ENCODE assay signal across 23 mouse cellular contexts in the genomic region with DNA sequence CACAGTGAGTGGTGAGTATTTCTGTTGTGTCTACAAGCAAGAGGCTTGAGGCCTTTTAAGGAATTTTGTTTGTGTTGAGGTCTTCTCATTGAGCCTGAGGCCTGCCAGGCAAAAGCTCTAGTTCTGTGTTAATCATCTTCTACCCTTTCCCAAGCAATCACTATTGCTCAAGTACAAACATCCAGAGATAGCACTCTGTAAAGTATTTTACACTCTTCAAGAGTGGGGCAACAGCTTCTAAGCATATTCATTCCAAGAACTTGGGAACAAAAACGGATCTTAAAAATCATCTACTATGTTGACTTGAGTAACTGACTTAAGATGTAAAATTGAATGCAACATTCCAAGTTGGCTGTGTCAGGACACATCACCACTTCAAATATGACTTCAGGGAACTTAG.
DNase-seq lines count a peak whose midpoint lies in the region; ATAC-seq and TF ChIP-seq lines count a peak whose summit lies in the region.
"Had no signal": no experiment of that assay in that cellular context is flagged by ENCODE, and none has a peak within 500 bp of the region (broad histone marks: within the 10 kb centered on the region; RNA-seq: fewer than 3 reads in every experiment).

No protein-coding gene starts in this region.

- H3K4me3 ChIP-seq in lung, postnatal 0 days (ENCODE audit: low read depth, low read length) = no peak overlapping the region
- H3K4me3 ChIP-seq in bone marrow macrophage, adult 2 months (ENCODE audit: insufficient read depth, low read length) = no peak overlapping the region
- H3K4me3 ChIP-seq in kidney, embryonic 14.5 days (ENCODE audit: low read length) = no peak overlapping the region

- no peak overlapping the region for H3K4me2 ChIP-seq in lung, postnatal 0 days (replicated peaks; ENCODE audit: low read depth, low read length)
- H3K4me2 ChIP-seq in kidney, embryonic 14.5 days (replicated peaks; ENCODE audit: low read depth, low read length) = no peak overlapping the region

- no peak overlapping the region for H3K27ac ChIP-seq in lung, postnatal 0 days (ENCODE audit: low read length)
- H3K27ac ChIP-seq in bone marrow macrophage, adult 2 months (ENCODE audit: insufficient read depth, low read depth, low read length) = peak overlapping the region; percentile 11
- H3K27ac ChIP-seq in kidney, embryonic 14.5 days (ENCODE audit: low read depth, low read length) = no peak overlapping the region

- no peak overlapping the region for H3K9ac ChIP-seq in lung, postnatal 0 days (replicated peaks; ENCODE audit: low read depth)
- no peak overlapping the region for H3K9ac ChIP-seq in kidney, embryonic 14.5 days (ENCODE audit: low read depth, low read length)

- ATAC-seq in lung, postnatal 0 days = peak; percentile 53; the same call in 1 of the 2 replicates
- ATAC-seq in kidney, embryonic 14.5 days (ENCODE audit: low FRiP score, low TSS enrichment) = no peak
- ATAC-seq: activated CD4-positive, CD25-positive, alpha-beta regulatory T cell, adult 4 months; CD4-positive, CD25-positive, alpha-beta regulatory T cell, adult 4 months; Patski had no signal

- TF ChIP-seq CTCF in lung, postnatal 0 days (IDR thresholded peaks at IDR 0.05) = no peak
- no peak for TF ChIP-seq CTCF in bone marrow macrophage, adult 2 months (IDR thresholded peaks at IDR 0.05; ENCODE audit: low read depth, low read length)

- H3K36me3 ChIP-seq in lung, postnatal 0 days (ENCODE audit: insufficient read depth, low read length) = no peaks in the 10 kb centered on the region
- H3K36me3 ChIP-seq in kidney, embryonic 14.5 days (ENCODE audit: control insufficient read depth, insufficient read depth, low read length) = no peaks in the 10 kb centered on the region
- H3K36me3 ChIP-seq: G1E had no signal

- no peaks in the 10 kb centered on the region for H3K27me3 ChIP-seq in lung, postnatal 0 days (replicated peaks; ENCODE audit: insufficient read depth, low read length)
- H3K27me3 ChIP-seq in kidney, embryonic 14.5 days (ENCODE audit: control insufficient read depth, insufficient read depth, low read length) = no peaks in the 10 kb centered on the region
- H3K27me3 ChIP-seq: CH12.LX, Patski had no signal

- peak; percentile 55; the same call in 1 of the 2 replicates for TF ChIP-seq EP300 in lung, postnatal 0 days (IDR thresholded peaks at IDR 0.05)

- peak; percentile 60 for DNase-seq in lung, postnatal 0 days (ENCODE audit: low spot score)
- DNase-seq in lung, postnatal 36 days = no peak
- peak; percentile 22 for DNase-seq in lung, postnatal 10 days
- no peak for DNase-seq in lung, postnatal 4 days
- DNase-seq in yolk sac, embryonic 10.5 days (ENCODE audit: low spot score) = peak; percentile 42
- DNase-seq in spleen, postnatal 4 days (ENCODE audit: low spot score in 2 of 2) = no peak
- DNase-seq: adrenal gland, adult 2 months; adrenal gland, adult 8-10 months; adrenal gland, postnatal 10 days; adrenal gland, postnatal 14 days; adrenal gland, postnatal 25 days; adrenal gland, postnatal 36 days; B cell, adult 2 months; cerebellum, adult 11 months; cerebellum, adult 11-12 months; cerebellum, adult 18-20 months had no signal

- 49% methylated on average over 1 of the region's 1 CpGs for WGBS in lung, postnatal 0 days
- WGBS in kidney, embryonic 14.5 days = 90% methylated on average over 1 of the region's 1 CpGs

- H3K9me3 ChIP-seq in lung, postnatal 0 days (ENCODE audit: low read length) = no peaks in the 10 kb centered on the region
- no peaks in the 10 kb centered on the region for H3K9me3 ChIP-seq in kidney, embryonic 14.5 days (ENCODE audit: control insufficient read depth, low read length)
- H3K9me3 ChIP-seq: G1E had no signal

- TF ChIP-seq POLR2A in bone marrow macrophage, adult 2 months (IDR thresholded peaks at IDR 0.05; ENCODE audit: borderline replicate concordance, low read depth, low read length) = no peak

- H3K4me1 ChIP-seq in lung, postnatal 0 days (ENCODE audit: insufficient read depth, low read depth, low read length) = no peaks in the 10 kb centered on the region
- H3K4me1 ChIP-seq in bone marrow macrophage, adult 2 months (ENCODE audit: control insufficient read depth, insufficient read depth, low read length) = peaks cover 21% of the 10 kb centered on the region
- no peaks in the 10 kb centered on the region for H3K4me1 ChIP-seq in kidney, embryonic 14.5 days (ENCODE audit: control insufficient read depth, insufficient read depth, low read length)

Comparison
In these comparisons a context has a peak if more than half of its experiments do, and no peak if none do; other contexts are left out.
1. DNase-seq: peak in lung, postnatal 0 days (single experiment), lung, postnatal 10 days (single experiment) and yolk sac, embryonic 10.5 days (single experiment); none in lung, postnatal 36 days (single experiment), lung, postnatal 4 days (0 of 2) and spleen, postnatal 4 days (0 of 2).